Mouse (Mus musculus) ovary, postnatal 10 days (tissue): Measurements from ENCODE around the gene Obscn.

ENCODE experiments used
- DNase-seq: peaks from one replicate; pipeline ENCODE4 v3.0.0; 2022; ENCODE audit warnings: low spot score

The Obscn gene

GRCm38 (mm10) chr11:58961364-58962177 is 174.6 kb downstream of the Obscn start:
- DNase-seq, result no peak

GRCm38 (mm10) chr11:58959921-58960465 is 176.2 kb downstream of the Obscn start:
- peak; percentile 40 for DNase-seq

DNA sequence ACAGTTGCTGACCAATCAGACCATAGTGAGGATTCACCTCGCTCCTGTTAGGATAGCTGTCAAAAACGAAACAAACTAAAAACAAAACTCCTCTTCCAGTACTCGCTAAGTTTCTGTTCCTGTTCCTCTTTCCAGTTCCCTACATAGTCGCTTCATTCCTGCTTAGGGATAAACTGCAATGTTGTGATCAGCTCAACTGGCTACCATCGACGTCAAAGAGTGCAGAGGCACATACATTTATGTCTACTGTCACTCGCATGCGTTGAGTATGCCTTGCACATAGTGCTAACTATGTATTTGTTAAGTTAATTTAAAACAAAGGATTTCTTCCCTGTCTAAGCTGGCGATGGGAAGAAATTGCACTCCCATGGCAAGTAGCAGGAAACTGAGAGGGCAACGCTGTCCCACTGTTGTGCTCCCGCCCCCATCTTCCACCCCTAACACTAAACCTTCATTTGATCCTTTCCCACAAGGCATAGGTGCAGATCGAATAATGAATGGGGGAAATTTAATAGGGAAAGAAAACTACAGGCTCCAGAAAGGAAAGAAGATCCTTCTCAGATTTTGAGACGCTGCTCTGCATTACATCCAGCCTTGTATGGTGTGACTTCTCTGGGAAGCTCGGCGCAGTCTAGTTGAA is 176.9 kb downstream of the Obscn start:
- no peak for DNase-seq

- no peak for DNase-seq
Observed at GRCm38 (mm10) chr11:58958536-58958935, 177.7 kb downstream of the Obscn start.

- DNase-seq, result no peak
Observed at GRCm38 (mm10) chr11:58957226-58957914, 178.8 kb downstream of the Obscn start.

DNA sequence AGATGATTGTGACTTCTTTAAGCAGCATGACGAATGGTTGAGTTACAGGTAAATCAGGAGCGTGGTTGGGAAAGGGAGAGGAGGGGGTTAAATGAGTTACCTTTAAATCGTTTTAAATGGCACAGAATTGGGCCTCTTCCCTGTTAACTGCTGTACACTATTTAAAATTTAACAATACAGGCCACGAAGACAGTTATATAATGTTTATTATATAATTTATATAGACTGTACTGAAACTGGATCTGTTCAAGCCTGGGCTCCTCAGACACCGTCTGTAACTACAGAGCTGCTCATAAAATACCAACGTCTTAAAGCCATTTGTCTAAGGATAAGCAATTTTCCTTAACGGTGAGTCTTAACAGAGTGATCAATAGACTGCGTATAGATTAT is 180.3 kb downstream of the Obscn start:
- no peak for DNase-seq

GRCm38 (mm10) chr11:58955143-58955867 is 180.9 kb downstream of the Obscn start:
- no peak for DNase-seq

- DNase-seq, result peak; percentile 55
Observed at GRCm38 (mm10) chr11:58954420-58955142, 181.6 kb downstream of the Obscn start, which contains the start of the genes Hist3h2a and Trim17. Gene Hist3h2a (plus strand): TSS chr11:58954685. Gene Trim17 (plus strand): TSS chr11:58954685.

- peak; percentile 49 for DNase-seq
Observed at GRCm38 (mm10) chr11:58954170-58954419, 182.1 kb downstream of the Obscn start.

- DNase-seq, result no peak
Observed at GRCm38 (mm10) chr11:58953351-58954169, 182.6 kb downstream of the Obscn start.

- no peak for DNase-seq
Observed at GRCm38 (mm10) chr11:58951210-58951609, 185.0 kb downstream of the Obscn start.

DNA sequence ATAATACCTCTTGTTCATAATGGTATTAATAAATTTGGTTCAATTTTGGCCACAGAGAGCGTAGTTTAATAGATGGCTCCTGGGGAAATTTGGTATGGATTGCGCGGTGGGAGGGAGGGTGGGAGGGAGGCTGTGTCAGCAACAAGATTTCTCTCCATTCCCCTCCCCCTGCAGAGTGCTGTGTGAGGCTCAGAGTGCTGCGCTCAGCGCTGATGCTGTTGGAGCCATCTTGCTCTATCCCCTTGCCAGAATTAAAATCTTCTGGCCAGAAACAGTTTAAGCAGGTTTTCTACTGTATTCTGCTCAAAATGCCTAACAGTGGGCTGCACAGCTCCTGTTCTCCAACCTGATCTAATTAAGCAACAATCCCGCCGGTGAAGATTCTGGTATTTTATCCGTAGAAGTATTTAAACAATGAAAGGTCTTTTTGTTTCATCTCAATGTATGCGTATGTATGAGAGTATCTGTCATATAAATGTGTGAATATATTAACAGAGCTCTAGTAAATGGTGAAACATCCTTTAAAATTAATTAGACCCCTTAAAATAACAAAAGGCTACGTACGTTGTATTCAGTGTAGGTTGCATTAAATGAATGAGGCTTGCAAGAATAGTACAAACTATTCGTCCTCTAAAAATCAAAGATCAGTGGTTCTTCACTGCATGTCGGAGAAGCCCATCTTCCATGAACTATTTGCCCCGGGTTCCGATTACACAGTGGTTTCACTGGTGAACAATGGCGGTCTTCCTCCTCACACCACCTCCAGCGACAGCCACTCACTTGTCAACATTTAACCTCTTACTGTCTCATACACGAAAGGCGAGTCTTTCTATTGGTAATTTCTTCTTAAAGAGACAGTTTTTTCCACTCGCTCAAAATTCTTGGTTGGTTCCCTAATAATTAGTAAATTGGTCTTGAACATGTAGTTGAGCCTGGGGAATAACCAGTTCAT is 186.4 kb downstream of the Obscn start:
- DNase-seq, result no peak

- no peak for DNase-seq
Observed at GRCm38 (mm10) chr11:58948542-58949479, 187.4 kb downstream of the Obscn start, which contains the start of gene Hist3h2ba. Gene Hist3h2ba (plus strand): TSS chr11:58948920.

GRCm38 (mm10) chr11:58947798-58948528 is 188.2 kb downstream of the Obscn start:
- no peak for DNase-seq

- no peak for DNase-seq
Observed at GRCm38 (mm10) chr11:58947306-58947705, 188.9 kb downstream of the Obscn start.
